In genomic region chrX:123103291-123104260, GRCm38 (mm10) we compare ENCODE assay signal across 8 mouse cellular contexts. TPM values are rescaled to one million over a fixed set of nuclear protein-coding genes. Genes with fewer than 3 reads are reported as not detected.
DNase-seq lines count a peak whose midpoint lies in the region; ATAC-seq lines count a peak whose summit lies in the region.

TSS of gene Cldn34c1 (plus strand) at chrX:123103495.

- DNase-seq in R1 (ENCODE audit: low read depth, low spot score): peak; percentile 80
- peak; percentile 78 to 84 for DNase-seq in cerebellum, postnatal 14 days
- peak; percentile 70 to 74 for DNase-seq in frontal cortex, postnatal 10 days (ENCODE audit: low spot score in 2 of 2)
- DNase-seq in hindbrain, embryonic 11.5 days (ENCODE audit: low spot score): peak; percentile 84
- peak; percentile 73 to 80 for DNase-seq in layer of hippocampus, postnatal 10 days (ENCODE audit: low spot score in 2 of 2)
- DNase-seq in ovary, adult 18-20 months (ENCODE audit: low spot score): peak; percentile 82
- DNase-seq in thymus, adult 18-20 months: peak; percentile 70 to 73

- no peaks in the 10 kb centered on the region for H3K27me3 ChIP-seq in hindbrain, embryonic 11.5 days (ENCODE audit: control insufficient read depth, insufficient read depth, low read length)
- no peaks in the 10 kb centered on the region for H3K27me3 ChIP-seq in lung, embryonic 16.5 days (ENCODE audit: control insufficient read depth, insufficient read depth, low read depth, low read length)

- peak; percentile 100 for ATAC-seq in hindbrain, embryonic 11.5 days (ENCODE audit: low FRiP score)
- peak; percentile 98 for ATAC-seq in lung, embryonic 16.5 days (ENCODE audit: low read depth)

- H3K4me2 ChIP-seq in hindbrain, embryonic 11.5 days (replicated peaks; ENCODE audit: low read depth, low read length): peak within 1 kb of the TSS; percentile 26
- peak within 1 kb of the TSS; percentile 53 for H3K4me2 ChIP-seq in lung, embryonic 16.5 days (ENCODE audit: low read depth, low read length)

- H3K4me1 ChIP-seq in hindbrain, embryonic 11.5 days (replicated peaks; ENCODE audit: control insufficient read depth, insufficient read depth, low read length): no peaks in the 10 kb centered on the region
- no peaks in the 10 kb centered on the region for H3K4me1 ChIP-seq in lung, embryonic 16.5 days (replicated peaks; ENCODE audit: control insufficient read depth, insufficient read depth, low read length)

- H3K9ac ChIP-seq in hindbrain, embryonic 11.5 days (ENCODE audit: low read depth, low read length): peak within 1 kb of the TSS; percentile 63
- peak within 1 kb of the TSS; percentile 57 for H3K9ac ChIP-seq in lung, embryonic 16.5 days (ENCODE audit: low read length)

- H3K36me3 ChIP-seq in hindbrain, embryonic 11.5 days (ENCODE audit: control insufficient read depth, insufficient read depth, low read length): no peaks in the 10 kb centered on the region
- H3K36me3 ChIP-seq in lung, embryonic 16.5 days (ENCODE audit: control insufficient read depth, insufficient read depth, low read length): no peaks in the 10 kb centered on the region

- peak within 1 kb of the TSS; percentile 49 for H3K4me3 ChIP-seq in hindbrain, embryonic 11.5 days (ENCODE audit: low read depth, low read length)
- peak within 1 kb of the TSS; percentile 45 for H3K4me3 ChIP-seq in lung, embryonic 16.5 days (ENCODE audit: low read length)

- H3K27ac ChIP-seq in hindbrain, embryonic 11.5 days (ENCODE audit: low read depth, low read length): peak within 1 kb of the TSS; percentile 94
- peak within 1 kb of the TSS; percentile 92 for H3K27ac ChIP-seq in lung, embryonic 16.5 days (ENCODE audit: low read length)

- no peaks in the 10 kb centered on the region for H3K9me3 ChIP-seq in hindbrain, embryonic 11.5 days (ENCODE audit: control insufficient read depth, low read length)
- no peaks in the 10 kb centered on the region for H3K9me3 ChIP-seq in lung, embryonic 16.5 days (ENCODE audit: control insufficient read depth, low read length)

- 7% methylated on average over 31 of the region's 66 CpGs for WGBS in hindbrain, embryonic 11.5 days
- WGBS in lung, embryonic 16.5 days: 5% methylated on average over 51 of the region's 66 CpGs

RNA-seq across cellular contexts. Expression of gene Cldn34c1, which starts in this region (rescaled TPM):
- 25.7 and 33.8 TPM in 2 replicates for polyA plus RNA-seq in hindbrain, embryonic 11.5 days (2014; fragmentation: Nextera tagmentation; extraction: Ambion mirVana)
- 1 to 10 TPM; 4.0 to 9.7 TPM for total RNA-seq in layer of hippocampus, postnatal 10 days (2021)
- polyA plus RNA-seq in lung, embryonic 16.5 days (2015; fragmentation: Nextera tagmentation; extraction: Ambion mirVana): 10.2 and 11.1 TPM in 2 replicates

Comparison
In these comparisons a context has a peak if more than half of its experiments do, and no peak if none do; other contexts are left out.
1. Peak in every context shown above with its lines: DNase-seq, ATAC-seq, H3K4me3 ChIP-seq and H3K27ac ChIP-seq.